Mouse (Mus musculus) embryonic facial prominence, embryonic 14.5 days (tissue): ENCODE data around the gene Prss33. TPM values are rescaled to one million over a fixed set of nuclear protein-coding genes. Genes with fewer than 3 reads are reported as not detected.

ENCODE experiments used
- ATAC-seq: fragments of 200-750 bp; cut with Nextera tagmentation; 2 replicates; pipeline ENCODE4 v1.8.0; 2017; ENCODE audit warnings: low read depth, moderate number of reproducible peaks, moderate TSS enrichment
- DNase-seq: peaks from one replicate; pipeline ENCODE4 v3.0.0-alpha.2; 2015; ENCODE audit warnings: low spot score
- H3K27ac ChIP-seq: fragments of 300-500 bp; sonication (generic); replicated peaks from 2 replicates; pipeline ENCODE4 v1.5.1; 2014; ENCODE audit warnings: low read depth, mild to moderate bottlenecking, low read length, moderate library complexity
- H3K27me3 ChIP-seq: fragments of 300-500 bp; sonication (generic); replicated peaks from 2 replicates; pipeline ENCODE4 v1.6.1; 2014; ENCODE audit warnings: low read length; ENCODE audit not compliant: control insufficient read depth, insufficient read depth
- H3K36me3 ChIP-seq: fragments of 300-500 bp; sonication (generic); 2 replicates; pipeline ENCODE4 v1.6.1; 2014; ENCODE audit warnings: low read length, mixed read lengths; ENCODE audit not compliant: control insufficient read depth, insufficient read depth
- H3K4me1 ChIP-seq: fragments of 300-500 bp; sonication (generic); 2 replicates; pipeline ENCODE4 v1.6.1; 2014; ENCODE audit warnings: antibody characterized with exemption, low read length; ENCODE audit not compliant: control insufficient read depth, insufficient read depth
- H3K4me2 ChIP-seq: fragments of 300-500 bp; sonication (generic); 2 replicates; pipeline ENCODE4 v1.6.1; 2014; ENCODE audit warnings: low read depth, mild to moderate bottlenecking, low read length, moderate library complexity, mixed read lengths
- H3K4me3 ChIP-seq: fragments of 300-500 bp; sonication (generic); 2 replicates; pipeline ENCODE4 v1.5.1; 2014; ENCODE audit warnings: low read depth, mild to moderate bottlenecking, low read length
- H3K9ac ChIP-seq: fragments of 300-500 bp; sonication (generic); 2 replicates; pipeline ENCODE4 v1.6.1; 2014; ENCODE audit warnings: low read depth, mild to moderate bottlenecking, low read length, moderate library complexity, mixed read lengths
- H3K9me3 ChIP-seq: fragments of 300-500 bp; sonication (generic); 2 replicates; pipeline ENCODE4 v1.6.1; 2016; ENCODE audit warnings: low read length; ENCODE audit not compliant: control insufficient read depth
- WGBS: fragments of 180-500 bp; shearing (Covaris S2); extraction: QIAGEN DNeasy Blood & Tissue Kit; methylation state at CpG from one replicate; pipeline ENCODE4 v1.1.7; 2014; 5-methylcytosine and 5-hydroxymethylcytosine counted together
- microRNA-seq: library from miRNA; unstranded; fragments of <30 nt; microRNA quantifications from one replicate; pipeline ENCODE4, GENCODE M21; 2016; ENCODE audit warnings: borderline number of aligned reads
- polyA plus RNA-seq: library from polyadenylated mRNA; unstranded; fragments of >200 nt; fragmentation: Nextera tagmentation; extraction: Ambion mirVana; gene quantifications from 2 replicates; pipeline ENCODE4 v1.2.1, GENCODE M21; 2014

The Prss33 gene
- polyA plus RNA-seq, 1 experiment from 2014 or later, result 0.88 TPM

GRCm38 (mm10) chr17:23786510-23786931 is 49.3 kb downstream of the Prss33 start:
- peak overlapping the region; percentile 52 for H3K27ac ChIP-seq
- WGBS, result 21% methylated on average over 13 of the region's 13 CpGs

DNA sequence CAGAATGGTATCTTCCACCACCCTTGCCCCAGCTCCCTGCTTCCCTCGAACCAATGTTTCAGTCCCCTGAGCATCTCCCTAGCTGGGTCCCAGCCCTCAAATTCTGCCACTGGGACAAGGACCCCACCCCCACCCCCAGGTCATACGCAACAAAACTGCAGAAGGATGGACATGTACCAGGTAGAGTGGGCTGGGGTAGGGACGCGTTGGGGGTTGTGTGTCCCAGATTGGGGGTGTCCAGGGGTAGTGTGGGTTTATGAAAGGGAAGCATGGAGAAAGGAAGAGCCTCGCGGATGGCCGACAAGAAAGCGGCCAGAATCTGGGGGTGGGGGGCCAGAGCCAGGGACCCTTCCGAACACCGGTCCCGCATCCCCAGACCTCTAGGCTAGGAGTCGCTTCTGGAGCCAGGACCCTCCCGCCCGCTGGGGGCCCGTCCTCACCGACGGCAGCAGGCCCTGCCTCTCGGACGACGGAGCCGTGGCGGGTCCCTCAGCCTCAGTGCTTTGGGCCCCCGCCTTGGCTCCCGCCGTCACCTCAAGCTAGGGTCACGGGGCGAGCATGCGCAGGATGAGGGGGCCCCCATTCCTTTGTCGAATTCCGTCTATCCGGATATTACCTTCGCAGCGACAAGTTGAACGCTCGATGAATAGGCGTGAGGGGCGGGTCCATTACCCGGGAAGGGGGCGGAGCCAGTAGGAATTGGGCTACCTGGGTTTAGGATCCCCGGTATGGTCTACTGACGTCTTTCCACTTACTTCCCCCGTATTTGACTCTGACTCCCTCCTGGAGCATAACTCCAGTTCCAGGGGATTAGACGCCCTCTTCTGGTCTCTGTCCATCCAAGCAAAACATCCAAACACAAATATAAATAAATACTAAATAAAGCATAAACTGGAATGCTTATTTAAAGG is 50.0 kb downstream of the Prss33 start, which contains the start of gene Flywch2:
Gene Flywch2 (minus strand): TSS at position 521 of the 911 bp plus-strand sequence.
- DNase-seq, result peak; percentile 93
- peak; percentile 90 for ATAC-seq
- no peaks in the 10 kb centered on the region for H3K9me3 ChIP-seq
- H3K9ac ChIP-seq, result peak within 1 kb of the TSS; percentile 75
- H3K4me3 ChIP-seq, result peak within 1 kb of the TSS; percentile 68
- no peaks in the 10 kb centered on the region for H3K27me3 ChIP-seq
- WGBS, result 3% methylated on average over 36 of the region's 43 CpGs
- H3K4me1 ChIP-seq, result peaks cover 16% of the 10 kb centered on the region
- H3K27ac ChIP-seq, result peak within 1 kb of the TSS; percentile 52
- H3K4me2 ChIP-seq, result peak within 1 kb of the TSS; percentile 80
- no peaks in the 10 kb centered on the region for H3K36me3 ChIP-seq

More at GRCm38 (mm10) chr17:23786510-23786931, 49.3 kb downstream of the Prss33 start:
- no peaks in the 10 kb centered on the region for H3K9me3 ChIP-seq
- H3K36me3 ChIP-seq, result no peaks in the 10 kb centered on the region
- H3K4me3 ChIP-seq, result peak overlapping the region; percentile 68
- peaks cover 19% of the 10 kb centered on the region for H3K4me1 ChIP-seq
- DNase-seq (peak; percentile 24), ATAC-seq (peak; percentile 23; the same call in 1 of the 2 replicates)
- H3K27me3 ChIP-seq, result no peaks in the 10 kb centered on the region
- H3K9ac ChIP-seq, result peak overlapping the region; percentile 75
- peak overlapping the region; percentile 80 for H3K4me2 ChIP-seq

- H3K27ac ChIP-seq, result no peak overlapping the region
- H3K9ac ChIP-seq, result no peak overlapping the region
- no peak overlapping the region for H3K4me2 ChIP-seq
- ATAC-seq (no peak), DNase-seq (no peak)
- H3K4me3 ChIP-seq, result no peak overlapping the region
- no peaks in the 10 kb centered on the region for H3K36me3 ChIP-seq
- no peaks in the 10 kb centered on the region for H3K9me3 ChIP-seq
- H3K4me1 ChIP-seq, result peaks cover 7% of the 10 kb centered on the region; the same call in 1 of the 2 replicates
- no peaks in the 10 kb centered on the region for H3K27me3 ChIP-seq
Measured at GRCm38 (mm10) chr17:23783352-23783751, 52.5 kb downstream of the Prss33 start.

Small RNAs within 50 kb of the gene (microRNA-seq; reads per million reads assigned to microRNA genes)
- gene Mir5125, result 1.3 reads per million

Other genes with a start within 250 kb of the Prss33 start
- gene Zfp13, start 236.6 kb downstream of the Prss33 start, polyA plus RNA-seq, result 11.6 and 11.7 TPM in 2 replicates
- 0.14 TPM in 1 of 2 replicates, not detected in the other for gene Zscan10, start 235.2 kb downstream of the Prss33 start, polyA plus RNA-seq
- gene Mmp25, start 190.8 kb downstream of the Prss33 start, polyA plus RNA-seq, result 0.90 and 1.4 TPM in 2 replicates
- 3.1 and 3.9 TPM in 2 replicates for gene Bicdl2, start 175.6 kb downstream of the Prss33 start, polyA plus RNA-seq
- 94.8 and 107 TPM in 2 replicates for gene Hcfc1r1, start 162.5 kb downstream of the Prss33 start, polyA plus RNA-seq
- 35.1 and 38.1 TPM in 2 replicates for gene Thoc6, start 162.2 kb downstream of the Prss33 start, polyA plus RNA-seq
- gene Tnfrsf12a, start 158.6 kb downstream of the Prss33 start, polyA plus RNA-seq, result 23.3 and 30.7 TPM in 2 replicates
- 17.0 and 22.6 TPM in 2 replicates for gene Cldn6, start 156.8 kb downstream of the Prss33 start, polyA plus RNA-seq
- 14.6 and 17.9 TPM in 2 replicates for gene Cldn9, start 152.0 kb downstream of the Prss33 start, polyA plus RNA-seq
- 1.6 and 2.8 TPM in 2 replicates for gene 1520401A03Rik, start 113.3 kb downstream of the Prss33 start, polyA plus RNA-seq
- 39.6 and 40.3 TPM in 2 replicates for gene Pkmyt1, start 109.7 kb downstream of the Prss33 start, polyA plus RNA-seq
- 20.9 and 22.9 TPM in 2 replicates for gene Paqr4, start 95.2 kb downstream of the Prss33 start, polyA plus RNA-seq
- gene Kremen2, start 90.2 kb downstream of the Prss33 start, polyA plus RNA-seq, result 12.9 and 21.2 TPM in 2 replicates
- gene Flywch1, start 64.5 kb downstream of the Prss33 start, polyA plus RNA-seq, result 62.9 and 74.7 TPM in 2 replicates
- 27.0 and 33.9 TPM in 2 replicates for gene Flywch2, start 50.0 kb downstream of the Prss33 start, polyA plus RNA-seq
- gene Srrm2, start 45.5 kb downstream of the Prss33 start, polyA plus RNA-seq, result 320 and 345 TPM in 2 replicates
- 1,099 and 1,112 TPM in 2 replicates for gene Elob, start 6.9 kb downstream of the Prss33 start, polyA plus RNA-seq
- gene Prss32, start 7.8 kb upstream of the Prss33 start, polyA plus RNA-seq, result 0.25 TPM in 1 of 2 replicates, not detected in the other
- 0.64 and 1.1 TPM in 2 replicates for gene Prss41, start 8.1 kb upstream of the Prss33 start, polyA plus RNA-seq
- gene Prss21, start 32.0 kb upstream of the Prss33 start, polyA plus RNA-seq, result not detected in 2 replicates
- gene Dcpp1, start 44.8 kb upstream of the Prss33 start, polyA plus RNA-seq, result 2.3 and 6.8 TPM in 2 replicates
- not detected in 2 replicates for gene Dcpp2, start 44.8 kb upstream of the Prss33 start, polyA plus RNA-seq
- 3.9 and 15.6 TPM in 2 replicates for gene Dcpp3, start 81.4 kb upstream of the Prss33 start, polyA plus RNA-seq
- gene Sbp, start 105.6 kb upstream of the Prss33 start, polyA plus RNA-seq, result not detected in 2 replicates
- not detected in 2 replicates for gene Sbpl, start 119.2 kb upstream of the Prss33 start, polyA plus RNA-seq
- not detected in 2 replicates for gene Prss30, start 144.5 kb upstream of the Prss33 start, polyA plus RNA-seq
- 0.50 and 0.56 TPM in 2 replicates for gene Prss22, start 162.0 kb upstream of the Prss33 start, polyA plus RNA-seq
- 0.60 and 1.0 TPM in 2 replicates for gene Prss27, start 202.1 kb upstream of the Prss33 start, polyA plus RNA-seq
- 56.3 and 57.6 TPM in 2 replicates for gene Kctd5, start 237.4 kb upstream of the Prss33 start, polyA plus RNA-seq